Mouse (Mus musculus) neural tube, embryonic 13.5 days (tissue): ENCODE data around the gene Stx1b. TPM values are rescaled to one million over a fixed set of nuclear protein-coding genes. Genes with fewer than 3 reads are reported as not detected.
"Not testable (repeated sequence)": the region's sequence is repeated elsewhere in the genome, so short reads cannot be mapped to it uniquely, and the experiment has no call there.

Source experiments
- ATAC-seq: fragments of 200-750 bp; cut with Nextera tagmentation; 2 replicates; pipeline ENCODE4 v1.8.0; 2017; ENCODE audit warnings: low read depth, mild to moderate bottlenecking, moderate TSS enrichment, moderate library complexity
- H3K27ac ChIP-seq: fragments of 300-500 bp; sonication (generic); replicated peaks from 2 replicates; pipeline ENCODE4 v1.5.1; 2015; ENCODE audit warnings: moderate library complexity, mild to moderate bottlenecking, inconsistent platforms
- H3K27me3 ChIP-seq: fragments of 300-500 bp; sonication (generic); 2 replicates; pipeline ENCODE4 v1.6.1; 2015; ENCODE audit warnings: mild to moderate bottlenecking, inconsistent platforms
- H3K36me3 ChIP-seq: fragments of 300-500 bp; sonication (generic); 2 replicates; pipeline ENCODE4 v1.6.1; 2015; ENCODE audit warnings: mild to moderate bottlenecking, inconsistent platforms
- H3K4me1 ChIP-seq: fragments of 300-500 bp; sonication (generic); replicated peaks from 2 replicates; pipeline ENCODE4 v1.6.1; 2015; ENCODE audit warnings: inconsistent platforms
- H3K4me2 ChIP-seq: fragments of 300-500 bp; sonication (generic); 2 replicates; pipeline ENCODE4 v1.6.1; 2015; ENCODE audit warnings: inconsistent platforms, mild to moderate bottlenecking, moderate library complexity
- H3K4me3 ChIP-seq: fragments of 300-500 bp; sonication (generic); 2 replicates; pipeline ENCODE4 v1.5.1; 2015; ENCODE audit warnings: mild to moderate bottlenecking, inconsistent platforms
- H3K9ac ChIP-seq: fragments of 300-500 bp; sonication (generic); 2 replicates; pipeline ENCODE4 v1.6.1; 2015; ENCODE audit warnings: moderate library complexity, mild to moderate bottlenecking, inconsistent platforms
- H3K9me3 ChIP-seq: fragments of 300-500 bp; sonication (generic); 2 replicates; pipeline ENCODE4 v1.6.1; 2016; ENCODE audit warnings: inconsistent platforms
- WGBS: fragments of 180-500 bp; shearing (Covaris S2); methylation state at CpG from one replicate; pipeline ENCODE4 v1.1.7; 2015; 5-methylcytosine and 5-hydroxymethylcytosine counted together
- polyA plus RNA-seq: library from polyadenylated mRNA; unstranded; fragments of >200 nt; fragmentation: Nextera tagmentation; extraction: Ambion mirVana; gene quantifications from 2 replicates; pipeline ENCODE4 v1.2.1, GENCODE M21; 2015

The Stx1b gene
- polyA plus RNA-seq, 1 experiment from 2014 or later: 38.4 TPM

GRCm38 (mm10) chr7:127840886-127841285, 16.5 kb upstream of the Stx1b start:
- Histone ChIP-seq H3K4me1 (peaks cover 17% of the 10 kb centered on the region), H3K27me3 (no peaks in the 10 kb centered on the region), H3K27ac (peak overlapping the region; percentile 91), H3K9me3 (no peaks in the 10 kb centered on the region), H3K4me3 (peak overlapping the region; percentile 70), H3K4me2 (peak overlapping the region; percentile 99), H3K9ac (peak overlapping the region; percentile 77), H3K36me3 (peaks cover 6% of the 10 kb centered on the region; the same call in 1 of the 2 replicates)
- peak; percentile 16; the same call in 1 of the 2 replicates for ATAC-seq
- 5% methylated on average over 15 of the region's 15 CpGs for WGBS

- Histone ChIP-seq H3K4me2 (peak overlapping the region; percentile 99), H3K4me1 (peaks cover 17% of the 10 kb centered on the region)
- H3K36me3 ChIP-seq, H3K9me3 ChIP-seq, H3K9ac ChIP-seq, H3K27ac ChIP-seq, H3K4me3 ChIP-seq, ATAC-seq, H3K27me3 ChIP-seq: not testable (repeated sequence)
- WGBS: 90% methylated on average over 2 of the region's 2 CpGs
These were observed 15.7 kb upstream of the Stx1b start for GRCm38 (mm10) chr7:127840031-127840430.

GRCm38 (mm10) chr7:127837878-127838277, 13.5 kb upstream of the Stx1b start:
- H3K9ac ChIP-seq, H3K4me3 ChIP-seq, ATAC-seq, H3K9me3 ChIP-seq, H3K27ac ChIP-seq, H3K36me3 ChIP-seq, H3K27me3 ChIP-seq, H3K4me2 ChIP-seq: not testable (repeated sequence)
- peaks cover 15% of the 10 kb centered on the region for H3K4me1 ChIP-seq
- WGBS: 71% methylated on average over 4 of the region's 4 CpGs

GRCm38 (mm10) chr7:127837473-127837872, 13.1 kb upstream of the Stx1b start:
- Histone ChIP-seq H3K4me3 (no peak overlapping the region), H3K4me1 (peaks cover 11% of the 10 kb centered on the region), H3K36me3 (no peaks in the 10 kb centered on the region), H3K4me2 (no peak overlapping the region), H3K27me3 (no peaks in the 10 kb centered on the region), H3K27ac (no peak overlapping the region), H3K9ac (no peak overlapping the region), H3K9me3 (no peaks in the 10 kb centered on the region)
- WGBS: 95% methylated on average over 5 of the region's 5 CpGs
- ATAC-seq: no peak

GRCm38 (mm10) chr7:127835550-127835949, 11.2 kb upstream of the Stx1b start:
- no peak for ATAC-seq
- Histone ChIP-seq H3K27me3 (no peaks in the 10 kb centered on the region), H3K36me3 (no peaks in the 10 kb centered on the region), H3K4me2 (no peak overlapping the region), H3K9me3 (no peaks in the 10 kb centered on the region), H3K9ac (no peak overlapping the region), H3K4me3 (no peak overlapping the region), H3K27ac (no peak overlapping the region), H3K4me1 (peaks cover 4% of the 10 kb centered on the region)
- WGBS: 87% methylated on average over 2 of the region's 2 CpGs

- H3K27ac ChIP-seq: peak overlapping the region; percentile 93
These were observed 845 bp downstream of the Stx1b start for GRCm38 (mm10) chr7:127823236-127824171.

GRCm38 (mm10) chr7:127822494-127822893, 1.9 kb downstream of the Stx1b start:
- ATAC-seq: no peak
- Histone ChIP-seq H3K4me3 (no peak overlapping the region), H3K9me3 (no peaks in the 10 kb centered on the region), H3K27ac (no peak overlapping the region), H3K9ac (no peak overlapping the region), H3K4me2 (no peak overlapping the region), H3K36me3 (peaks cover 8% of the 10 kb centered on the region; the same call in 1 of the 2 replicates), H3K4me1 (peaks cover 38% of the 10 kb centered on the region), H3K27me3 (no peaks in the 10 kb centered on the region)
- 90% methylated on average over 3 of the region's 3 CpGs for WGBS

More at GRCm38 (mm10) chr7:127823236-127824171, 845 bp downstream of the Stx1b start:
- Histone ChIP-seq H3K4me3 (peak overlapping the region; percentile 76), H3K9me3 (no peaks in the 10 kb centered on the region), H3K4me1 (peaks cover 38% of the 10 kb centered on the region), H3K9ac (peak overlapping the region; percentile 96), H3K27me3 (no peaks in the 10 kb centered on the region), H3K4me2 (peak overlapping the region; percentile 79), H3K36me3 (peaks cover 3% of the 10 kb centered on the region; the same call in 1 of the 2 replicates)
- peak; percentile 20; the same call in 1 of the 2 replicates for ATAC-seq
- whole genome bisulfite sequencing: 57% methylated on average over 6 of the region's 11 CpGs

- Histone ChIP-seq H3K4me2 (no peak overlapping the region), H3K4me1 (peaks cover 38% of the 10 kb centered on the region), H3K36me3 (peaks cover 9% of the 10 kb centered on the region; the same call in 1 of the 2 replicates), H3K9me3 (no peaks in the 10 kb centered on the region), H3K4me3 (no peak overlapping the region), H3K27me3 (no peaks in the 10 kb centered on the region), H3K9ac (no peak overlapping the region), H3K27ac (no peak overlapping the region)
- WGBS: 76% methylated on average over 13 of the region's 13 CpGs
- ATAC-seq: no peak
These were observed 3.4 kb downstream of the Stx1b start for GRCm38 (mm10) chr7:127820836-127821509.

- ATAC-seq: no peak
- H3K27ac ChIP-seq: no peak overlapping the region
- no peak overlapping the region for H3K4me3 ChIP-seq
- H3K27me3 ChIP-seq: no peaks in the 10 kb centered on the region
- H3K4me1 ChIP-seq: peaks cover 18% of the 10 kb centered on the region
- H3K9me3 ChIP-seq: no peaks in the 10 kb centered on the region
- peaks cover 35% of the 10 kb centered on the region for H3K36me3 ChIP-seq
- WGBS: 91% methylated on average over 5 of the region's 5 CpGs
- no peak overlapping the region for H3K9ac ChIP-seq
- H3K4me2 ChIP-seq: no peak overlapping the region
These were observed 6.6 kb downstream of the Stx1b start for GRCm38 (mm10) chr7:127817776-127818175.

- Histone ChIP-seq H3K4me1 (peaks cover 12% of the 10 kb centered on the region; the same call in 1 of the 2 replicates), H3K9me3 (no peaks in the 10 kb centered on the region), H3K36me3 (peaks cover 42% of the 10 kb centered on the region), H3K27me3 (no peaks in the 10 kb centered on the region), H3K27ac (no peak overlapping the region), H3K4me3 (no peak overlapping the region), H3K9ac (no peak overlapping the region), H3K4me2 (no peak overlapping the region)
- ATAC-seq: no peak
- WGBS: 79% methylated on average over 7 of the region's 7 CpGs
These were observed 7.3 kb downstream of the Stx1b start for GRCm38 (mm10) chr7:127817053-127817452.

- Histone ChIP-seq H3K4me3 (no peak overlapping the region), H3K9ac (peak overlapping the region; percentile 26), H3K4me2 (no peak overlapping the region), H3K27ac (no peak overlapping the region), H3K4me1 (peaks cover 6% of the 10 kb centered on the region; the same call in 1 of the 2 replicates), H3K36me3 (peaks cover 49% of the 10 kb centered on the region), H3K27me3 (no peaks in the 10 kb centered on the region), H3K9me3 (no peaks in the 10 kb centered on the region)
- ATAC-seq: no peak
- WGBS: 66% methylated on average over 15 of the region's 15 CpGs
These were observed 8.2 kb downstream of the Stx1b start for GRCm38 (mm10) chr7:127815954-127816821.
